Mouse (Mus musculus): ENCODE measurements around the gene Amz1. TPM values are rescaled to one million over a fixed set of nuclear protein-coding genes. Genes with fewer than 3 reads are reported as not detected.

Amz1 gene
- total RNA-seq, 2 experiments from 2014 or later = 12.1 to 13.0 TPM

DNA sequence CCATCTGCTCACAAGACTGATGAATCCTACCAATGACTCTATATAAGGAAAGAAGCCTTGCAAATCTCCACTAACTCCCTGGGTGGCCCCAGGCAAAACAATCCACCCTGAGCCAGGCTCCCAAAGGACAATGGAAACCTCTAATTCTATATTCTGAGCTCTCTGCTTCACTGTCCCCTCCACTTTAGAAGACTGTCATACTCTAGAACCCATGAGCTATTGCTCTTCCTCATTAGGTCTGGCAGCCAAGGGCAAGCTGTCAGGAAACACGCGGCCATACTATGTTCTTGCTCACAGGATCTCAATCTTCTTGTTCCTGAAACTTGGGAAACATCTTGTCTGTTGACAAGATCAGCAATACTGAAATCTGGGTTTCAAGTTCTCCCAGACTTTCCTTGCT, 82.3 kb downstream of the Amz1 start:
- DNase-seq = no peak

DNA sequence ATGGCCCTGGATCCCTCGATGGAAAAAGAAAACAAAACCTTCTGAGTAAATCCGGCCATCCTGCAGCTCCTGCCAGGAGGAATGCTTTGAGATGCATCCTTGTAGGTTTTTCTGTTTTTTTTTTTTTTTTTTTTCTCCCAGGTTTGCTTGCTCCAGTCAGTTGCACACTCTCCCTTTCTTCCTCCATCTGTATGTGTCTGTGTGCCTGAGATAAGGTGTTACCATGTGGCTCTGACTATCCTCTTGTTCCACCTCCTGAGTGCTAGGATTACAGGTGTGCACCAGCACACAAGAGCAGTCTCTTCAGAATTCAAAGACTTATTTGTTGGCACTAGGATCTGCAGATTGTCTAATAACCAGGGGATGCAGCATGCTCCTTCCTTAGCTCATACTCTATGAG, 83.0 kb downstream of the Amz1 start:
- no peak for DNase-seq

Other genes with a start within 250 kb of the Amz1 start
- gene Chst12, start 218.6 kb upstream of the Amz1 start, total RNA-seq (2021) = 10 to 100 TPM; 18.9 to 19.2 TPM
- gene Grifin, start 159.1 kb upstream of the Amz1 start, total RNA-seq (2021) = under 1 TPM in 1 of 2 experiments, not detected in 1; 0.62 TPM
- 10 to 100 TPM; 20.3 to 30.8 TPM for gene Lfng, start 116.8 kb upstream of the Amz1 start, total RNA-seq (2021)
- gene Ttyh3, start 75.1 kb upstream of the Amz1 start, total RNA-seq (2021) = 100 to 1,000 TPM; 191 to 221 TPM
- 10 to 100 TPM; 48.7 to 66.2 TPM for gene Iqce, start 21.7 kb upstream of the Amz1 start, total RNA-seq (2021)
- gene Brat1, start 19.1 kb upstream of the Amz1 start, total RNA-seq (2021) = 10 to 100 TPM; 19.5 to 21.0 TPM
- 10 to 100 TPM; 94.9 to 97.7 TPM for gene Gna12, start 106.3 kb downstream of the Amz1 start, total RNA-seq (2021)

All from layer of hippocampus, postnatal 36 days (tissue).